Mouse (Mus musculus) thymus, postnatal 14 days (tissue): ENCODE results near the gene Hist1h2ae.
"Not testable (repeated sequence)": the region's sequence is repeated elsewhere in the genome, so short reads cannot be mapped to it uniquely, and the experiment has no call there.

Source experiments
- DNase-seq: peaks from one replicate; pipeline ENCODE4 v3.0.0; 2021

Gene Hist1h2ae

GRCm38 (mm10) chr13:23582219-23583056, 11.4 kb upstream of the Hist1h2ae start:
- peak; percentile 22 for DNase-seq

- peak; percentile 97 for DNase-seq
Observed at GRCm38 (mm10) chr13:23581408-23582218, 10.6 kb upstream of the Hist1h2ae start, which contains the start of gene Hist1h4d. Gene Hist1h4d, plus strand, starts transcription at chr13:23581598.

- DNase-seq = no peak
Observed at GRCm38 (mm10) chr13:23577835-23578234, 6.8 kb upstream of the Hist1h2ae start.

- no peak for DNase-seq
Observed at GRCm38 (mm10) chr13:23576906-23577639, 6.1 kb upstream of the Hist1h2ae start.

- no peak for DNase-seq
Observed at GRCm38 (mm10) chr13:23576351-23576881, 5.4 kb upstream of the Hist1h2ae start.

GRCm38 (mm10) chr13:23575864-23576313, 4.9 kb upstream of the Hist1h2ae start:
- DNase-seq = peak; percentile 24

- peak; percentile 57 for DNase-seq
Observed at GRCm38 (mm10) chr13:23575271-23575851, 4.3 kb upstream of the Hist1h2ae start, which contains the start of gene Hist1h3d. Gene Hist1h3d, plus strand, starts transcription at chr13:23575763.

- not testable (repeated sequence) for DNase-seq
Observed at GRCm38 (mm10) chr13:23574546-23575170, 3.6 kb upstream of the Hist1h2ae start.

GRCm38 (mm10) chr13:23573898-23574524, 3.0 kb upstream of the Hist1h2ae start, which contains the start of the genes Hist1h2bf and Hist1h2ad:
Gene Hist1h2bf, minus strand, starts transcription at chr13:23574196.
Gene Hist1h2ad, plus strand, starts transcription at chr13:23574381.
- peak; percentile 92 for DNase-seq

GRCm38 (mm10) chr13:23573034-23573897, 2.2 kb upstream of the Hist1h2ae start:
- DNase-seq = peak; percentile 44

GRCm38 (mm10) chr13:23572218-23573033, 1.4 kb upstream of the Hist1h2ae start:
- DNase-seq = no peak

GRCm38 (mm10) chr13:23571504-23572217, 641 bp upstream of the Hist1h2ae start:
- DNase-seq = peak; percentile 24

GRCm38 (mm10) chr13:23570261-23571021, 579 bp downstream of the Hist1h2ae start:
- DNase-seq = not testable (repeated sequence)

- DNase-seq = no peak
Observed at GRCm38 (mm10) chr13:23564482-23564881, 6.5 kb downstream of the Hist1h2ae start.

GRCm38 (mm10) chr13:23562699-23563462, 8.1 kb downstream of the Hist1h2ae start:
- DNase-seq = no peak

GRCm38 (mm10) chr13:23561883-23562659, 8.9 kb downstream of the Hist1h2ae start, which contains the start of gene Hist1h3e:
Gene Hist1h3e, minus strand, starts transcription at chr13:23562369.
- peak; percentile 90 for DNase-seq
